Mouse (Mus musculus) MEL (cell line): ENCODE results near the gene Klf9.

Experiments
- CHD2 ChIP-seq: IDR thresholded peaks from 2 replicates; pipeline ENCODE4 v1.6.1; 2011; ENCODE audit warnings: low read length, improper control_type of control experiment
- CTCF ChIP-seq, 3 experiments: IDR thresholded peaks in 2 of 3; conservative IDR thresholded peaks in 1 of 3; 2 replicates each; pipeline ENCODE4 v1.5.1; 2011 to 2012; ENCODE audit warnings: low read length in 3 of 3, low read depth in 2 of 3, mild to moderate bottlenecking in 2 of 3, improper control_type of control experiment in 1 of 3, inconsistent platforms in 1 of 3, mixed read lengths in 1 of 3, moderate library complexity in 1 of 3; ENCODE audit not compliant: control insufficient read depth in 1 of 3, insufficient read depth in 1 of 3, poor library complexity in 1 of 3, severe bottlenecking in 1 of 3
- E2F4 ChIP-seq: IDR thresholded peaks from 2 replicates; pipeline ENCODE4 v1.6.1; 2011; ENCODE audit warnings: low read depth, low read length, improper control_type of control experiment, borderline replicate concordance
- EP300 ChIP-seq, 2 experiments: IDR thresholded peaks; 2 replicates each; pipeline ENCODE4 v1.6.1; 2011; ENCODE audit warnings: improper control_type of control experiment in 2 of 2, low read length in 2 of 2, low read depth in 1 of 2, mild to moderate bottlenecking in 1 of 2
- NELFE ChIP-seq: IDR thresholded peaks from 2 replicates; pipeline ENCODE4 v1.6.1; 2011; ENCODE audit warnings: low read depth, low read length, improper control_type of control experiment
- POLR2AphosphoS5 ChIP-seq: IDR thresholded peaks from 2 replicates; pipeline ENCODE4 v1.6.1; 2012; ENCODE audit warnings: low read depth, borderline replicate concordance, mild to moderate bottlenecking, inconsistent platforms, low read length, moderate library complexity, mixed read lengths
- ZMIZ1 ChIP-seq: IDR thresholded peaks from 2 replicates; pipeline ENCODE4 v1.6.1; 2012; ENCODE audit warnings: low read depth, mild to moderate bottlenecking, inconsistent platforms, low read length, improper control_type of control experiment, moderate library complexity

- TF ChIP-seq E2F4 (no peak), ZMIZ1 (no peak), EP300 (IDR thresholded peaks at IDR 0.05; ENCODE audit: low read depth in 1 of 2, low read length in 2 of 2) (no peak), CTCF (IDR thresholded peaks at IDR 0.05 in 2 of 3, conservative IDR thresholded peaks at IDR 0.05 in 1 of 3; ENCODE audit: control insufficient read depth in 1 of 3, insufficient read depth in 1 of 3, low read depth in 2 of 3, low read length in 3 of 3, poor library complexity in 1 of 3, severe bottlenecking in 1 of 3) (no peak), NELFE (no peak), POLR2AphosphoS5 (no peak), CHD2 (no peak)
Observed at GRCm38 (mm10) chr19:23188986-23189385, 48.0 kb downstream of the Klf9 start.
